Mouse (Mus musculus): ENCODE results near the gene Alkbh6. TPM values are rescaled to one million over a fixed set of nuclear protein-coding genes. Genes with fewer than 3 reads are reported as not detected.

Alkbh6 gene
- total and polyA plus RNA-seq, 2 experiments = 15.0 to 51.4 TPM

DNA sequence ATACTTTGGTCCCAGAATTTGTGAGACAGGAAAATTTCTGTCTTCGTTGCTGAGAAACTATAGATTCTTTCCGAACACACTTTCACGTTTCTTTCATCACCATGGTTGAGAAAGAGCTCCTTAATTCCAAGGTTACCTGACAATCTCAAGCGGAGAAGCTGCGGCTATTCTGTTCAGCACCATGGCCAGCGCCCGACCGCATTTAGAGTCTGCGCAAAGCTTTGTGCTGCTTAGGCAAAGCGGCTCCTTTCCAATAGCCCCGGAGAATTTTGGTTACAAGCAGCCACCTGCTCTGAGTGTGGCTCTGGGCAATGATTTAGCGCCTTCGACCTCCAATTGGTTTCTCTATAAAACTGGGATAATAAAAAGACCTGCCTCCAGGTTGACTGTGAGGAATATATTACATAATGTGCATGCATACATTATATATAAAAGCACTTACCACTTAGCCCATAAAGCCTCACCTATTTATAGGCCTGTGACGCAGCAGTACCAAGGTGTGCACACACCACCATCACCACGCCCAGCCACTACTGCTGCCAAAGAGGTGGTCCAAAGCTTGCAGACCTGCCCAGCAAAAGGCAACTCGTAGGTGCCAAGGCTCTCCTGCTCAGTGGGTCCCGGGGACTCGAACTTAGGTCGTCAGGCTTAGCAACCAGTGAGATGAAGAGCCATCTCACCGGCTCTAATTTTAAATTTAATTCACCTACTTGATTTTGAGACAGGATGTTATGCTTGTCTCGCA, 38.3 kb downstream of the Alkbh6 start:
- no peak for TF ChIP-seq POLR2A (IDR thresholded peaks at IDR 0.05; ENCODE audit: extremely low read depth, insufficient read depth, low read length)
- TF ChIP-seq CTCF (IDR thresholded peaks at IDR 0.05; ENCODE audit: low read depth, low read length) = 0 out of 2 replicates have a peak, but pooled peaks have one; percentile 10
- peak; percentile 23 for DNase-seq (ENCODE audit: extremely low read depth, low read depth, low spot score)
- no peaks in the 10 kb centered on the region for H3K27me3 ChIP-seq (ENCODE audit: control insufficient read depth, insufficient read depth, low read length)
- H3K9ac ChIP-seq (ENCODE audit: low read depth, low read length) = no peak overlapping the region
- no peaks in the 10 kb centered on the region for H3K4me1 ChIP-seq (ENCODE audit: control insufficient read depth, insufficient read depth, low read length)
- H3K79me2 ChIP-seq (ENCODE audit: control insufficient read depth, insufficient read depth, low read length) = no peaks in the 10 kb centered on the region
- no peak overlapping the region for H3K27ac ChIP-seq (replicated peaks; ENCODE audit: insufficient read depth, low read depth, low read length)
- 22% methylated on average over 21 of the region's 21 CpGs for WGBS
- H3K36me3 ChIP-seq (ENCODE audit: control insufficient read depth, insufficient read depth, low read length) = no peaks in the 10 kb centered on the region
- H3K4me3 ChIP-seq (ENCODE audit: insufficient read depth, low read depth, low read length) = no peak overlapping the region

DNA sequence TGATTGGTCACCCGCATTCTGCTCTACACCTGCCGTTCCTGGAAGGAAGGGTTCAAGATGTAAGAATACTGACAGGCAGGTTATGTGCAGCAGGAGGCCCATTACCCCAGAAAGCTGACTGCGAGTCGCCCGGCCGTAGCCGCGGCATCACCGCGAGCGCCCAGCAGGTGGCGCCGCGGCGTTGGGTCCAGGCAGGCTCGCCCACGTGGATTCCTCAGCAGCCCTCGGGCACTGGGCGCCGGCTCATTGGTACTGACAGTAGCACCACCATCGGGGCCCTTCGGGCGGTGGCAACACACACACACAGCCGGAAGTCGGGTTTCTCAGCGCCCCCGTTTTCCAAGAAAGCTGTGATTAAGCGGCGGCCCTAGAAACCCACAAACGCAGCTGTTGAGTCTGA, 39.3 kb downstream of the Alkbh6 start:
- Histone ChIP-seq H3K4me1 (ENCODE audit: control insufficient read depth, insufficient read depth, low read length) (no peaks in the 10 kb centered on the region), H3K4me3 (ENCODE audit: insufficient read depth, low read depth, low read length) (no peak overlapping the region), H3K27me3 (ENCODE audit: control insufficient read depth, insufficient read depth, low read length) (no peaks in the 10 kb centered on the region), H3K79me2 (ENCODE audit: control insufficient read depth, insufficient read depth, low read length) (no peaks in the 10 kb centered on the region), H3K9ac (ENCODE audit: low read depth, low read length) (no peak overlapping the region), H3K36me3 (ENCODE audit: control insufficient read depth, insufficient read depth, low read length) (no peaks in the 10 kb centered on the region), H3K27ac (replicated peaks; ENCODE audit: insufficient read depth, low read depth, low read length) (no peak overlapping the region)
- TF ChIP-seq CTCF (IDR thresholded peaks at IDR 0.05; ENCODE audit: low read depth, low read length) = peak; percentile 88
- TF ChIP-seq POLR2A (IDR thresholded peaks at IDR 0.05; ENCODE audit: extremely low read depth, insufficient read depth, low read length) = no peak
- WGBS = 3% methylated on average over 30 of the region's 30 CpGs
- DNase-seq (ENCODE audit: extremely low read depth, low read depth, low spot score) = peak; percentile 24

DNA sequence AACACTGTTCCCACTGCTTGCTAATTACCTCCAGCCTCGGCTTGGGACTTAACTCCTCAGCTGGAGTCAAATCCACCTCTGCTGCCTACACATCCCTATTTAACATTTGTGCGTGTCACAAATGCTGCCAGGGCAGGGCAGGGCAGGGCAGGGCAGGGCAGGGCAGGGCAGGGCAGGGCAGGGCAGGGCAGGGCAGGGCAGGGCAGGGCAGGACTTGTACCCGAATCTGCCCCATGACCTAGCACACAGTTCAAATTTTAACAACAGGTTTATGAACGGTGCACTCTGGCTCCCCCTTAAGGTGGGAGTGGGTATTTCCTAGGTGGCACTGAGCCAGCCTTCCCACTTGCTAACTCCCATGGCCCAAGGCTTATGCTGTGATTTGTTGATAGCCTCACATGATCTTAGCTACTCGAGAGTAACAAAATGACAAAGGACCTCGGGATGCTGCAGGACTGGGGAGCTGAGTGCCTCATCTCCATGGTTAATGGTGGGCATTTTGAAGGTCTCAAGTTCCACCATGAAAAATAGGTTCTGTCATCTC, 44.8 kb downstream of the Alkbh6 start:
- no peaks in the 10 kb centered on the region for H3K36me3 ChIP-seq (ENCODE audit: control insufficient read depth, insufficient read depth, low read length)
- no peaks in the 10 kb centered on the region for H3K27me3 ChIP-seq (ENCODE audit: control insufficient read depth, insufficient read depth, low read length)
- peaks cover 18% of the 10 kb centered on the region for H3K4me1 ChIP-seq (ENCODE audit: control insufficient read depth, insufficient read depth, low read length)
- no peak overlapping the region for H3K27ac ChIP-seq (replicated peaks; ENCODE audit: insufficient read depth, low read depth, low read length)
- no peak for TF ChIP-seq POLR2A (IDR thresholded peaks at IDR 0.05; ENCODE audit: extremely low read depth, insufficient read depth, low read length)
- peak; percentile 76 for TF ChIP-seq CTCF (IDR thresholded peaks at IDR 0.05; ENCODE audit: low read depth, low read length)
- DNase-seq (ENCODE audit: extremely low read depth, low read depth, low spot score) = peak; percentile 84
- no peak overlapping the region for H3K4me3 ChIP-seq (ENCODE audit: insufficient read depth, low read depth, low read length)
- no peak overlapping the region for H3K9ac ChIP-seq (ENCODE audit: low read depth, low read length)
- peaks cover 5% of the 10 kb centered on the region; the same call in 1 of the 2 replicates for H3K79me2 ChIP-seq (ENCODE audit: control insufficient read depth, insufficient read depth, low read length)
- WGBS = 7% methylated on average over 6 of the region's 6 CpGs

- peaks cover 18% of the 10 kb centered on the region for H3K4me1 ChIP-seq (ENCODE audit: control insufficient read depth, insufficient read depth, low read length)
- DNase-seq (ENCODE audit: extremely low read depth, low read depth, low spot score) = peak; percentile 89
- TF ChIP-seq CTCF (IDR thresholded peaks at IDR 0.05; ENCODE audit: low read depth, low read length) (no peak), POLR2A (IDR thresholded peaks at IDR 0.05; ENCODE audit: extremely low read depth, insufficient read depth, low read length) (no peak)
- H3K27ac ChIP-seq (replicated peaks; ENCODE audit: insufficient read depth, low read depth, low read length) = peak overlapping the region; percentile 62; the same call in 1 of the 2 replicates
- H3K4me3 ChIP-seq (ENCODE audit: insufficient read depth, low read depth, low read length) = no peak overlapping the region
- H3K79me2 ChIP-seq (ENCODE audit: control insufficient read depth, insufficient read depth, low read length) = peaks cover 5% of the 10 kb centered on the region; the same call in 1 of the 2 replicates
- no peaks in the 10 kb centered on the region for H3K27me3 ChIP-seq (ENCODE audit: control insufficient read depth, insufficient read depth, low read length)
- 20% methylated on average over 4 of the region's 4 CpGs for WGBS
- no peaks in the 10 kb centered on the region for H3K36me3 ChIP-seq (ENCODE audit: control insufficient read depth, insufficient read depth, low read length)
- no peak overlapping the region for H3K9ac ChIP-seq (ENCODE audit: low read depth, low read length)
Observed at GRCm38 (mm10) chr7:30354059-30354458, 45.5 kb downstream of the Alkbh6 start.

DNA sequence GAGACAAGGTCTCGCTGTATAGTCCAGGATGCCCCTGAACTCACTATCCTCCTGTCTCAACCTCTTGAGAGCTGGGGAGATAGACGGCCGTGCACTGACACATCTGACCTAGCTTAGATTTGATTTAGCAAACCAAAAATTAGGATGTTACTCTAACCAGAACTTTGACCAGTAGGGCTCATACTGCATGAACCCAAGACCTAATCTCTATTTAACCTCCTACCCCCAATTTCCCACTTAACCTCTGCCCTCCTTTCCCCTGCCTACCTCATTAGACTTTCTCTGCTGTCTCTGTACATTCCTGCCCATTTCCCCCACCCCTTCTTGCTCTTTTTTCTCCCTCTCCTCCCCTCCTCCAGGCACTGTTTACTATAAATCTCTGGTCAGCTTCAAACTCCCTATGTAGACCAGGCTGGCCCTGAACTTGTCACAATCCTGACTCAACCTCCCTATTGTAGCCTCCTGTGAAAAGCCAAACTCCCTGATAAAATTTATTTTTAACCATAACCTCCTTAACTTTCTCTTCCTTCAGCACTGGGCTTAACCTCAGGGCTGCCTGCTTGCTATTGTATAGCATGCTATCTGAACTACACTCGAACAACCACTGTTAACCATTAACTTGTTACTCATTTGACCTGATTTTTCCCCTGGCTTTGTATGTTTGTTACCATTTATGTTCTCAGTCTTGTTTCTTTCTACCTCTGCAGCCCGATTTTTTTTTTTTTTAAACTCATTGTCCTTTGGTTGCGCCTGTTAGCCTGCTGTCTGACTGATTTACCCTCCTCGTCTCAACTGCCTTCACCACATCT, 50.1 kb downstream of the Alkbh6 start:
- no peak for TF ChIP-seq CTCF (IDR thresholded peaks at IDR 0.05; ENCODE audit: low read depth, low read length)
- no peak for TF ChIP-seq POLR2A (IDR thresholded peaks at IDR 0.05; ENCODE audit: extremely low read depth, insufficient read depth, low read length)
- H3K4me1 ChIP-seq (ENCODE audit: control insufficient read depth, insufficient read depth, low read length) = peaks cover 35% of the 10 kb centered on the region
- H3K9ac ChIP-seq (ENCODE audit: low read depth, low read length) = peak overlapping the region; percentile 43
- WGBS = 26% methylated on average over 7 of the region's 7 CpGs
- DNase-seq (ENCODE audit: extremely low read depth, low read depth, low spot score) = peak; percentile 97
- no peaks in the 10 kb centered on the region for H3K27me3 ChIP-seq (ENCODE audit: control insufficient read depth, insufficient read depth, low read length)
- H3K79me2 ChIP-seq (ENCODE audit: control insufficient read depth, insufficient read depth, low read length) = peaks cover 5% of the 10 kb centered on the region; the same call in 1 of the 2 replicates
- no peaks in the 10 kb centered on the region for H3K36me3 ChIP-seq (ENCODE audit: control insufficient read depth, insufficient read depth, low read length)
- peak overlapping the region; percentile 98 for H3K27ac ChIP-seq (replicated peaks; ENCODE audit: insufficient read depth, low read depth, low read length)
- 0 out of 2 replicates have a peak overlapping the region, but pooled peaks have one; percentile 51 for H3K4me3 ChIP-seq (ENCODE audit: insufficient read depth, low read depth, low read length)
